Mouse (Mus musculus): ENCODE data around the gene Cenpf.

- TF ChIP-seq UBTF (IDR thresholded peaks at IDR 0.05; ENCODE audit: low read depth, low read length) (no peak), POLR2A (IDR thresholded peaks at IDR 0.05; ENCODE audit: low read depth, low read length) (no peak), ZMIZ1 (IDR thresholded peaks at IDR 0.05; ENCODE audit: low read depth, low read length) (no peak), CTCF (conservative IDR thresholded peaks at IDR 0.05 in 1 of 2, IDR thresholded peaks at IDR 0.05 in 1 of 2; ENCODE audit: low read depth in 2 of 2, low read length in 2 of 2) (no peak), E2F4 (IDR thresholded peaks at IDR 0.05; ENCODE audit: insufficient replicate concordance, low read depth, low read length) (no peak), CHD2 (IDR thresholded peaks at IDR 0.05; ENCODE audit: low read length) (no peak), IRF4 (IDR thresholded peaks at IDR 0.05; ENCODE audit: low read depth, low read length) (no peak), MAX (IDR thresholded peaks at IDR 0.05; ENCODE audit: low read length) (no peak), NRF1 (IDR thresholded peaks at IDR 0.05; ENCODE audit: low read depth, low read length) (no peak), GABPA (IDR thresholded peaks at IDR 0.05; ENCODE audit: insufficient replicate concordance, low read depth, low read length) (no peak)
Observed at GRCm38 (mm10) chr1:189664873-189665144, 23.1 kb downstream of the Cenpf start.

Data from CH12.LX (cell line).